Mouse (Mus musculus) heart, embryonic 12.5 days (tissue): Measurements from ENCODE around the gene Plau. TPM values are rescaled to one million over a fixed set of nuclear protein-coding genes. Genes with fewer than 3 reads are reported as not detected.
A peak's percentile ranks its signal among the peaks of the same experiment; 100 is the strongest.

Source experiments
- ATAC-seq: fragments of 200-750 bp; cut with Nextera tagmentation; 2 replicates; pipeline ENCODE4 v1.8.0; 2017; ENCODE audit warnings: moderate TSS enrichment, moderate library complexity; ENCODE audit not compliant: insufficient number of reproducible peaks, low FRiP score
- H3K27ac ChIP-seq: fragments of 300-500 bp; sonication (generic); 2 replicates; pipeline ENCODE4 v1.5.1; 2016; ENCODE audit warnings: mild to moderate bottlenecking, moderate library complexity; ENCODE audit not compliant: poor library complexity, severe bottlenecking
- H3K27me3 ChIP-seq: fragments of 300-500 bp; sonication (generic); replicated peaks from 2 replicates; pipeline ENCODE4 v1.6.1; 2016; ENCODE audit warnings: mild to moderate bottlenecking, moderate library complexity
- H3K36me3 ChIP-seq: fragments of 300-500 bp; sonication (generic); 2 replicates; pipeline ENCODE4 v1.6.1; 2016; ENCODE audit warnings: mild to moderate bottlenecking, moderate library complexity
- H3K4me1 ChIP-seq: fragments of 300-500 bp; sonication (generic); replicated peaks from 2 replicates; pipeline ENCODE4 v1.6.1; 2016; ENCODE audit warnings: mild to moderate bottlenecking
- H3K4me2 ChIP-seq: fragments of 300-500 bp; sonication (generic); 2 replicates; pipeline ENCODE4 v1.6.1; 2016; ENCODE audit warnings: mild to moderate bottlenecking, moderate library complexity
- H3K4me3 ChIP-seq: fragments of 300-500 bp; sonication (generic); 2 replicates; pipeline ENCODE4 v1.5.1; 2016; ENCODE audit warnings: mild to moderate bottlenecking
- H3K9ac ChIP-seq: fragments of 300-500 bp; sonication (generic); 2 replicates; pipeline ENCODE4 v1.6.1; 2016; ENCODE audit warnings: mild to moderate bottlenecking, moderate library complexity
- H3K9me3 ChIP-seq: fragments of 300-500 bp; sonication (generic); replicated peaks from 2 replicates; pipeline ENCODE4 v1.6.1; 2016; ENCODE audit warnings: mild to moderate bottlenecking, moderate library complexity
- WGBS: fragments of 180-500 bp; shearing (Covaris S2); methylation state at CpG from one replicate; pipeline ENCODE4 v1.1.7; 2016; 5-methylcytosine and 5-hydroxymethylcytosine counted together
- polyA plus RNA-seq: library from polyadenylated mRNA; unstranded; fragments of >200 nt; fragmentation: Nextera tagmentation; extraction: Ambion mirVana; gene quantifications from 2 replicates; pipeline ENCODE4 v1.2.1, GENCODE M21; 2016

Gene Plau
- polyA plus RNA-seq, 1 experiment from 2014 or later: 1.1 TPM

DNA sequence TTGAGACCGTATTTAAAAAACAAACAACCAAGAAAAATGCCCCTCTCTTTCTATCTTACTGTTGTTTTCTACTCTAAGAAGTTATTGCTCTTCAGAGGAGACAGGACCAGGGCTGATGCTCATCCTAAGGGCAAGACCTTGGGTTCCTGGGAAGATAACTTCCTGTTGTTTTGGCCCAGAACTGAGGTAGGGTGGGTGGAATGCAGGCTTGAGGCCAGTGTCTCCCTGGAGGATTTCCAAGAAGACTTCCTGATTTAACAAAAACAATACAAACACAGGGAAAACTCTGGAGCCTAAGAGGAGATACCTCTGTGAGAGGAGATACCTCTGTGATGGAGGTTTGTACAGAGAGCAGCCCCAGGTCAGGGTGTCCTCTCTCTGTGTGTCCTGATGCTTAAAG, 35.0 kb downstream of the Plau start:
- ATAC-seq: no peak
- H3K9me3 ChIP-seq: no peaks in the 10 kb centered on the region
- H3K9ac ChIP-seq: no peak overlapping the region
- H3K36me3 ChIP-seq: no peaks in the 10 kb centered on the region
- no peak overlapping the region for H3K4me2 ChIP-seq
- no peak overlapping the region for H3K4me3 ChIP-seq
- 61% methylated on average over 1 of the region's 1 CpGs for WGBS
- no peak overlapping the region for H3K27ac ChIP-seq
- H3K27me3 ChIP-seq: no peaks in the 10 kb centered on the region
- H3K4me1 ChIP-seq: peaks cover 17% of the 10 kb centered on the region

GRCm38 (mm10) chr14:20873307-20873706, 36.8 kb downstream of the Plau start:
- H3K4me3 ChIP-seq: no peak overlapping the region
- WGBS: 1% methylated on average over 8 of the region's 8 CpGs
- peak overlapping the region; percentile 47 for H3K4me2 ChIP-seq

GRCm38 (mm10) chr14:20873931-20874330, 37.5 kb downstream of the Plau start:
- Histone ChIP-seq H3K9ac (no peak overlapping the region; the same call in 1 of the 2 replicates), H3K27me3 (no peaks in the 10 kb centered on the region), H3K36me3 (no peaks in the 10 kb centered on the region), H3K4me1 (peaks cover 17% of the 10 kb centered on the region), H3K4me2 (peak overlapping the region; percentile 47), H3K9me3 (no peaks in the 10 kb centered on the region), H3K4me3 (no peak overlapping the region), H3K27ac (no peak overlapping the region)
- WGBS: 12% methylated on average over 6 of the region's 6 CpGs
- no peak for ATAC-seq

More at GRCm38 (mm10) chr14:20873307-20873706, 36.8 kb downstream of the Plau start:
- Histone ChIP-seq H3K9me3 (no peaks in the 10 kb centered on the region), H3K9ac (no peak overlapping the region), H3K27ac (no peak overlapping the region), H3K4me1 (peaks cover 17% of the 10 kb centered on the region), H3K36me3 (no peaks in the 10 kb centered on the region), H3K27me3 (no peaks in the 10 kb centered on the region)
- no peak for ATAC-seq

DNA sequence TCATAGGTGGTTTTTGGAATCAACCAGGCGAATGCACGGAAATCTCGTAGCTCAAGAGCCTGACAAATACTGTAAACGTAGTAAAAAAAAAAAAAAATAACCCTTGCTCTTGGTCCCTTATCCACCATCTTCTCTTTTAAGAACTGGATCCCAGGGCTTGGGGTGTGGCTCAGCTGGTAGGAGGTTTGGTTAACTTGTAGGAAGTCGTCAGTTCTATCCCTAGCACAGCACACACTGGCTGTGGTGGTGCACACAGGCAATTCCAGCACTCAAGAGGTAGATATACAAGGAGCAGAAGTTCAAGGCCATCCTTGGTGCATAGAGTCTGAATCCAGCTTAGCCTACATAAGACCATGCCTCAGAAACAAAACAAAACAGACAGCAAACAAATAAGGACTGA, 48.2 kb downstream of the Plau start:
- 76% methylated on average over 5 of the region's 5 CpGs for WGBS
- Histone ChIP-seq H3K4me1 (peaks cover 16% of the 10 kb centered on the region), H3K36me3 (no peaks in the 10 kb centered on the region), H3K4me3 (no peak overlapping the region), H3K27me3 (no peaks in the 10 kb centered on the region), H3K27ac (peak overlapping the region; percentile 64; the same call in 1 of the 2 replicates), H3K9ac (no peak overlapping the region), H3K4me2 (peak overlapping the region; percentile 44), H3K9me3 (no peaks in the 10 kb centered on the region)
- no peak for ATAC-seq

DNA sequence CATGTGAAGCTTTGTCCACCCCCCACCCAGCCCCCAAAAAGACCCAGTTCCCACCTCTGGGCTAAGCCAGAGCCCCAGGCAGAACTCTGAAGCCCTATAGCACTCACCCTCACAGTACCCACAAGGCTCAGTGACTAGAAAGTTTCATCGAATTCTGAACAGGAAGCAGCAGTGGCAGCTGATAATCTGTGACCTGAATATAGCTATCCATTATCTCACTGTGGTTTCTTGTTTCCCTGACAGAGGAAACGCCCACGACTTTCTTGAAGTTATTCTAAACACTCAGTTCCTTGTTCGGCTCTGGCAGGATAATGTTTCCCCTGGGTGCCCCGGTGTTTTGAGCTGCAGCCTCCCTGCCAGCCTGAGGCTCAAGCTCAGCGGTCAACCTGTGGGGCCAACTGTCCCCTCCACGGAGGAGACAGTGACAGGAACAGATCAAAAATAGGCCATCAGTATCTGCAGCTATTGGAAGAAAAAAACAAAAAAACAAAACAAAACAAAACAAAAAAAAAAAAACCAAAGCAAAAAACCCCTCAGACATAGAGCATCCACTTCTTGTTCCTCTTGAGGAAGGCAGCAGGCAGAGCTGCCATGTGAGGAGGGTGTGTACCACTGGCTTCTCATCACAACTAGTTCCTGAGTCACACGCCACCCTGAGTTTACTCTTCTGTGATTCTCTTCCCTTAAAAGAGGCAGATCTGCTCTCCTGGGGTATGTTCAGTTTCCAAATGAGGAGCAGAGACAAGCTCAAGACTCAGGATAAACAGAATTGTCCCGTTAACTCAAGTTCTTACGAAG, 48.8 kb downstream of the Plau start:
- Histone ChIP-seq H3K36me3 (no peaks in the 10 kb centered on the region), H3K27me3 (no peaks in the 10 kb centered on the region), H3K4me1 (peaks cover 16% of the 10 kb centered on the region), H3K27ac (peak overlapping the region; percentile 64), H3K9ac (no peak overlapping the region), H3K4me2 (peak overlapping the region; percentile 44), H3K4me3 (no peak overlapping the region), H3K9me3 (no peaks in the 10 kb centered on the region)
- peak; percentile 78 for ATAC-seq
- 19% methylated on average over 10 of the region's 10 CpGs for WGBS

GRCm38 (mm10) chr14:20886266-20886665, 49.8 kb downstream of the Plau start:
- no peak for ATAC-seq
- H3K27ac ChIP-seq: no peak overlapping the region
- WGBS: 33% methylated on average over 4 of the region's 4 CpGs

DNA sequence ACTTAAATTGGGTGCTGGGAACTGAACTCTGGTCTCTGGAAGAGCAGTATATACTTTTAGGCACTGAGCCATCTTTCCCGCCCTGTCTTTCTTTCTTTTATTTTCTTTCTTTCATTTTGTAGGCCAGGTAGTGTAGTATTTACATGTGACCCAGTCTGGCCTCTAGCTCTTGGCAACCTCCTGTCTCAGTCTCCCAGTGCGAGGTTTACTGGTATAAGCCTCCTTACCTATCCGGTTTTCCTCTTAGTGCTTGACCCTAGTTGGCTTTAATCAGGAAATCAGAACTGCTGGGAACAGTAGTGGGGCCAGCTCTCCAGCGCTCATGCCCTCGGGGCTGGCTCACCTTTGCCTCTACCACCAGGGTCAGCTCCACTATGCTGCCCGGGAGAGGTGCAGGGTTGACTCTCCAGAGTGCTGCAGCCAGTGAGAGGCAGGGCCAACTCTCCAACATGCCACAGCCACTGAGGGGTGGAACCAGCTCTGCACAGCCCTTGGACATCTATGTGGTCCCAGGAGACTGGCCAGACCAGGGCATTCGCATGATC, 51.2 kb downstream of the Plau start:
- Histone ChIP-seq H3K9me3 (no peaks in the 10 kb centered on the region), H3K9ac (no peak overlapping the region), H3K36me3 (no peaks in the 10 kb centered on the region), H3K4me3 (no peak overlapping the region), H3K27me3 (no peaks in the 10 kb centered on the region), H3K4me2 (no peak overlapping the region), H3K27ac (no peak overlapping the region), H3K4me1 (peaks cover 28% of the 10 kb centered on the region)
- 84% methylated on average over 7 of the region's 7 CpGs for WGBS
- ATAC-seq: no peak

More at GRCm38 (mm10) chr14:20886266-20886665, 49.8 kb downstream of the Plau start:
- Histone ChIP-seq H3K4me1 (peaks cover 16% of the 10 kb centered on the region), H3K4me2 (no peak overlapping the region), H3K27me3 (no peaks in the 10 kb centered on the region), H3K9ac (no peak overlapping the region), H3K9me3 (no peaks in the 10 kb centered on the region), H3K4me3 (no peak overlapping the region), H3K36me3 (no peaks in the 10 kb centered on the region)

DNA sequence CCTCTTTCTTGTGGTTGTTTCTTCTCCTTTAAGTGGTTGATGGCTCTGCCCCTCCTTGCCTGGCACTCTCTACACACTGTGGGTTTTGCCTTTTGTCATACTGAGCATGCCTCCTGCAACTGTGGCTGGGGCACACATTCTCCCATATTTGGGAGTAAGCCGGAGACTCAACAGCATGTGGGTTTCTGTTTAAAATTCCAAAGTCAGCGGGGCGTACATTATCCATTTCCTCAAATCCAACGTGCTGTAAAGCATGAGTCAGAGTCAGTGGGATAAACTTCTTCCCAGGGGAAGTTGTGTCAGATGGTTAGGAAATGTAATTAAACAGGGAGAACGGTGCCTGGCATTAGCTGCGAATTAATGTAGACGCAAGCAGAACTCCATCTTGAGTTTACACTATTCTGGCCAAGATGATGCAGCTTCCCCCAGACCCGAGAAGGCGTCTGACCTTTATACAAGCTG, 55.5 kb downstream of the Plau start:
- no peaks in the 10 kb centered on the region for H3K9me3 ChIP-seq
- no peaks in the 10 kb centered on the region for H3K36me3 ChIP-seq
- no peak for ATAC-seq
- H3K4me2 ChIP-seq: 0 out of 2 replicates have a peak overlapping the region, but pooled peaks have one; percentile 7
- H3K9ac ChIP-seq: no peak overlapping the region
- peaks cover 25% of the 10 kb centered on the region for H3K4me1 ChIP-seq
- H3K27ac ChIP-seq: peak overlapping the region; percentile 51
- WGBS: 40% methylated on average over 9 of the region's 9 CpGs
- H3K4me3 ChIP-seq: no peak overlapping the region
- H3K27me3 ChIP-seq: no peaks in the 10 kb centered on the region

Other genes starting within 250 kb of the Plau start
- 7.4 and 7.7 TPM in 2 replicates for gene Usp54, start 195.6 kb upstream of the Plau start, polyA plus RNA-seq
- 19.2 and 19.7 TPM in 2 replicates for gene Myoz1, start 180.1 kb upstream of the Plau start, polyA plus RNA-seq
- 181 and 191 TPM in 2 replicates for gene Synpo2l, start 168.3 kb upstream of the Plau start, polyA plus RNA-seq
- 93.4 and 97.4 TPM in 2 replicates for gene Sec24c, start 162.4 kb upstream of the Plau start, polyA plus RNA-seq
- 20.4 and 21.2 TPM in 2 replicates for gene Fut11, start 141.7 kb upstream of the Plau start, polyA plus RNA-seq
- gene Chchd1, start 133.7 kb upstream of the Plau start, polyA plus RNA-seq: 232 and 236 TPM in 2 replicates
- 32.4 and 34.0 TPM in 2 replicates for gene Zswim8, start 129.1 kb upstream of the Plau start, polyA plus RNA-seq
- gene Ndst2, start 102.1 kb upstream of the Plau start, polyA plus RNA-seq: 17.9 and 18.8 TPM in 2 replicates
- gene Camk2g, start 42.6 kb upstream of the Plau start, polyA plus RNA-seq: 65.4 and 69.5 TPM in 2 replicates
- gene Vcl, start 92.7 kb downstream of the Plau start, polyA plus RNA-seq: 108 and 115 TPM in 2 replicates
- 71.5 and 75.4 TPM in 2 replicates for gene Ap3m1, start 215.8 kb downstream of the Plau start, polyA plus RNA-seq
- 257 and 273 TPM in 2 replicates for gene Adk, start 215.9 kb downstream of the Plau start, polyA plus RNA-seq